8 mouse cellular contexts compared by ENCODE assay signal in the genomic region with DNA sequence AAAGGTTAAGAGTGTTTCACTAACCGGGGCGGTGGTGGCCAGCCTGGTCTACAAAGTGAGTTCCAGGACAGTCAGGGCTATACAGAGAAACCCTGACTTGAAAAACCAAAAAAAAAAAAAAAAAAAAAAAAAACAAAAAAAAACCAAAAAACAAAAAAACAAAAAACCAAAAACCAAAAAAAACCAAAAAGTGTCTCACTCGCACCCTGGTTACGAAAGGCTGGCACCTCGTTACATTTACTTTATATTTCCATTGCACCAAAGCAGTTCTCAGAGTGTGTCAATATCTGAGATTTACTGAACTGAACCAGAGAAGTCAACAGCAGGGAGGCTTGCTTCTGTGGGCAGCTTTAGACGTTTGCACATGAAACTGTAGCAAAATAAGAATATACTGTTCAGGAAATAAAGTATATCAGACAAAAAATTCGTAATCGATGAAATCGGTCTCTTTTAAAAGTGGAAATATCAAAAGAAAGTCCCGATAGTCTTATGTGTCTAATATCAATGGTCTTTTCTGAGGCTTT. TPM values are rescaled to one million over a fixed set of nuclear protein-coding genes. Genes with fewer than 3 reads are reported as not detected.
A peak's percentile ranks its signal among the peaks of the same experiment; 100 is the strongest.
DNase-seq lines count a peak whose midpoint lies in the region; ATAC-seq and TF ChIP-seq lines count a peak whose summit lies in the region.

No protein-coding gene starts in this region.

- H3K4me3 ChIP-seq in gastrocnemius, adult 2 months: peak overlapping the region; percentile 93
- peak overlapping the region; percentile 99 for H3K4me3 ChIP-seq in forebrain, embryonic 12.5 days (replicated peaks)
- H3K4me3 ChIP-seq in liver, embryonic 13.5 days (replicated peaks): peak overlapping the region; percentile 100

- ATAC-seq in forebrain, embryonic 12.5 days (ENCODE audit: low FRiP score): no peak
- ATAC-seq in liver, embryonic 13.5 days (ENCODE audit: low read depth): no peak

- H3K27ac ChIP-seq in gastrocnemius, adult 2 months: peak overlapping the region; percentile 95
- no peak overlapping the region for H3K27ac ChIP-seq in forebrain, embryonic 12.5 days
- H3K27ac ChIP-seq in liver, embryonic 13.5 days: no peak overlapping the region

- H3K9me3 ChIP-seq in forebrain, embryonic 12.5 days: no peaks in the 10 kb centered on the region
- H3K9me3 ChIP-seq in liver, embryonic 13.5 days (replicated peaks): no peaks in the 10 kb centered on the region

- peaks cover 13% of the 10 kb centered on the region for H3K4me1 ChIP-seq in forebrain, embryonic 12.5 days
- peaks cover 24% of the 10 kb centered on the region for H3K4me1 ChIP-seq in liver, embryonic 13.5 days (replicated peaks)

- no peak overlapping the region for H3K9ac ChIP-seq in forebrain, embryonic 12.5 days
- H3K9ac ChIP-seq in liver, embryonic 13.5 days: peak overlapping the region; percentile 96

- H3K4me2 ChIP-seq in forebrain, embryonic 12.5 days: peak overlapping the region; percentile 93
- peak overlapping the region; percentile 92 for H3K4me2 ChIP-seq in liver, embryonic 13.5 days

- WGBS in forebrain, embryonic 12.5 days: 34% methylated on average over 10 of the region's 10 CpGs
- 36% methylated on average over 10 of the region's 10 CpGs for WGBS in liver, embryonic 13.5 days (ENCODE audit: insufficient replicate concordance)

- intact Hi-C loops in gastrocnemius, adult 2 months (cut with DNase I): loop anchor here (5.0 kb wide), 2 partner anchors 100 to 130 kb away; no protein-coding TSS in a partner anchor

- TF ChIP-seq CTCF in gastrocnemius, adult 2 months (IDR thresholded peaks at IDR 0.05): no peak

- no peak for DNase-seq in gastrocnemius, adult 2 months
- DNase-seq in gastrocnemius, postnatal 10 days: no peak
- DNase-seq in CD4-positive helper T cell, adult 2 months (ENCODE audit: low read depth, low spot score): peak; percentile 48
- DNase-seq in liver, embryonic 13.5 days: no peak
- no peak for DNase-seq in retina, embryonic 14.5 days (ENCODE audit: low spot score)
- DNase-seq in urinary bladder, postnatal 14 days (ENCODE audit: low spot score): no peak
- no peak for DNase-seq in yolk sac, embryonic 10.5 days (ENCODE audit: low spot score)

- 0 out of 2 replicates have a peak, but pooled peaks cover 5% of the 10 kb centered on the region for H3K36me3 ChIP-seq in forebrain, embryonic 12.5 days (replicated peaks)
- peaks cover 12% of the 10 kb centered on the region for H3K36me3 ChIP-seq in liver, embryonic 13.5 days

- no peaks in the 10 kb centered on the region for H3K27me3 ChIP-seq in forebrain, embryonic 12.5 days
- H3K27me3 ChIP-seq in liver, embryonic 13.5 days: peaks cover 8% of the 10 kb centered on the region; the same call in 1 of the 2 replicates

RNA-seq across cellular contexts. Expression of a gene that starts 0.5 kb away (rescaled TPM):
- 10 to 100 TPM; 24.9 to 32.5 TPM for total RNA-seq in gastrocnemius, adult 2 months (2021)
- 10 to 100 TPM; 30.6 to 34.8 TPM for total RNA-seq in gastrocnemius, postnatal 10 days (2021)
- polyA plus RNA-seq in forebrain, embryonic 12.5 days (2016; fragmentation: Nextera tagmentation; extraction: Ambion mirVana): 15.8 and 16.1 TPM in 2 replicates
- polyA plus RNA-seq in liver, embryonic 13.5 days (2015; fragmentation: Nextera tagmentation; extraction: Ambion mirVana): 4.9 and 5.1 TPM in 2 replicates

RNA-seq across cellular contexts. Expression of a gene that starts 54.7 kb away (rescaled TPM):
- not detected for total RNA-seq in gastrocnemius, adult 2 months (2021)
- total RNA-seq in gastrocnemius, postnatal 10 days (2021): under 1 TPM; 0.50 to 0.66 TPM
- polyA plus RNA-seq in forebrain, embryonic 12.5 days (2016; fragmentation: Nextera tagmentation; extraction: Ambion mirVana): 4.0 and 4.8 TPM in 2 replicates
- 0.05 TPM in 1 of 2 replicates, not detected in the other for polyA plus RNA-seq in liver, embryonic 13.5 days (2015; fragmentation: Nextera tagmentation; extraction: Ambion mirVana)
